Mouse (Mus musculus) bone marrow macrophage, adult 2 months (primary cell): ENCODE measurements at regions not wholly inside any gene's neighbourhood (a gene's known extent, or its start where the extent isn't known, plus 50 kb on each side); places are given as distances from the start of the nearest gene placed in this dataset.

Source experiments
- CTCF ChIP-seq: IDR thresholded peaks from 2 replicates; pipeline ENCODE4 v1.5.1; 2012; ENCODE audit warnings: low read depth, mild to moderate bottlenecking, low read length, moderate library complexity
- POLR2A ChIP-seq: IDR thresholded peaks from 2 replicates; pipeline ENCODE4 v1.6.1; 2012; ENCODE audit warnings: mild to moderate bottlenecking, low read depth, low read length, borderline replicate concordance

DNA sequence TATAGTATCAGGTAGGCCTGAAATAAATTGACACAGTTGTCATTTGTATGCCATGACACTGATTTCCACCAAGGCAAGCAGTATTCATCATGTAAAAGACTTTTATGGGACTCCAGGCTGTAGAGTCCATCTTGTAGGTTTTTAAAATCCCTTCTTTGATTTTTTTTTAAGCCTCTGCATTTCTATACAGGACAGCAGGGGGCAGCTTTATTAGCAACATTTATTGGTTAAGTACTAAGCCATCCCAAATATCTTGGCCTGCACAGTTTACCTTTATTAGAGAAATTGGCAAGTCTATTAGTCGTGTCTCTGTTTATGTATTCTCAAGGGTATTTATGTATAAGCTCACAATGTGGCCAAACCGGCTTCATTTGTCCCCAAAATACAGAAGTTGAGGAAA is 125.6 kb upstream of the Med14 start:
- no peak for TF ChIP-seq POLR2A
- TF ChIP-seq CTCF, result no peak
